Mouse (Mus musculus): ENCODE measurements at regions not wholly inside any gene's neighbourhood (a gene's known extent, or its start where the extent isn't known, plus 50 kb on each side); places are given as distances from the start of the nearest gene placed in this dataset.
"Not testable (repeated sequence)": the region's sequence is repeated elsewhere in the genome, so short reads cannot be mapped to it uniquely, and the experiment has no call there.

DNA sequence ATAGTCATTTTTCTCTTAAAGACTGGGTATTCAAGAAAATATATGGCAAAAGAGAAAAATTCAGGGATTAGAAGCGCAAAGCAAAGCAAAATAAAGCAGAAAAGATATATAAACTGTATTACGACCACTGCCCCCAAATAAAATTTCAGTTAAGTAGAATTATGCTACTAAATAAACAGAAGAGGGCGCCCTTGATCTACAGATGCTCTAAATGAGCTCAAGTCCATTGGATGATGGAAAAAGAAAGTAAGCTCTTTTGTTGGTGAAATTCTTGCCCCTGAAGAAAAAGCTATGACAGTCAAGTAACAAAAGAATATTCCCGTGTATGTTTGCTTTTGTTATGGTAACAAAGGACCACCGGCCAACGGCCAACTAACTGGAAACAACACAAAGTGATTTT, 165.5 kb upstream of the Stk26 start:
- no peak for DNase-seq (ENCODE audit: low spot score)

DNA sequence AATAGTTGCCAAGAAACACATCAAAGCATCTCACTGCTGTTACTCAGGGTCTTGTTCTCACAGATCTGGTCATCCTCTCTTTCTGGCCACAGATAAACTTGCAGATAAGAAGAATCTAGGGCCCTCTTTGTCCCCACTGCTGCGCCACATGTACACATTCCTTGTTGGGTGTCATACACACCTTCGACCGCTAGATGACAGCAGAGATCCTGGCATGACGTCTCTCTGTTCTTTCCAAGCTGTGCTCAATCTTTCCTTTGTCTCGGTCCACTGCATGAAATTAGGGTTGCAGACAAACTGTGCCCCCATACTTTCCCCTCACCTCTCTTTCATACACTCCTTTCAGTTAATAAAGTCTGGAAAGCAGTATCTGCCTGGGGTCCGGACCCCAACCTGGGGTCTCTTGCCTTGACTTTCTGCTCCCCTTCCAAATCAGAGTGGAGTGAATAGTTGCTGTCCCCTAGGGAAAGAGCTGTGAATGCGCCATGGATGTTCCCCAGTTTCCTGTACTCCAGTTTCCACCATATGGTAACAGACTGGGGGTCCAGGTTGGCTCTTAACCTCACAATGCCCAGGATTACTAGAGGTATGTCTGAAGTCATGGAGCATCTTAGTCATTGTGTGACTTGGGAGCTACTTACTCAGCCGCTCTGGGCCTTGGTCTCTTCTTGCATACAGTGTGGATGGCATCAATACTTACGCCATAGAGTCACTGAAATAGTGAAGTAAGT, 182.8 kb upstream of the Stk26 start:
- DNase-seq (ENCODE audit: low spot score): peak; percentile 54

DNA sequence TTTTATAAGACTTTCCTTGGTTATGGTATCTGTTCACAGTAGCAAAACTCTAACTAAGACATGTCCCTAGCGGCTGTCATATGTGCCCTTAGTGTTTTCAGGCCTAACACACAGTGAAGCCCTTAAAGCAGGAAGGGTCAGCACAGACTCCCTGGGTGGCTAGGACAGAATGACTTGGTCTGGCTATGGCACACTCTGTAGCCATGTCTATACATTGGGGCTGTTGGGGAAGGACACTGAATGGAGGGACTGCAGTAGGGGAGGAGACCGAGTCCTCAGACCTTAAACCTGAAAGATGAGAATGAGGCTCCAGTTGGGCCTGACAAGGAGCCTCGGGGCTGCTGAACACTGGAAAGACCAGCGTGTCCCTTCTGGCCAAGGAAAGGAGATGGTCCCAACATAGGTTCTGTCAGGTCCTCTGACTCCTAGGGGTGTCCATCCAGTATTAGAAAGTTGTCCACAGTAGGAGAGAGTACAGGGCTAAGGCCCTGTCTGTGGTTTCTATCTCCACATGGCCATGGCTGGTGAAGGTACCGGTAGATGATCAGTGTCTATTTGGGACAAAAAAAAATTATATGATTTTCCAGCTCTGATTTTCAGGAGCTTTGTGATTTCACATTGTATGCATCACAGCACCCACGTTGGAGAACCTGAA, 183.5 kb upstream of the Stk26 start:
- no peak for DNase-seq (ENCODE audit: low spot score)

GRCm38 (mm10) chrX:50655380-50655779, 185.5 kb upstream of the Stk26 start:
- not testable (repeated sequence) for DNase-seq (ENCODE audit: low spot score)

DNA sequence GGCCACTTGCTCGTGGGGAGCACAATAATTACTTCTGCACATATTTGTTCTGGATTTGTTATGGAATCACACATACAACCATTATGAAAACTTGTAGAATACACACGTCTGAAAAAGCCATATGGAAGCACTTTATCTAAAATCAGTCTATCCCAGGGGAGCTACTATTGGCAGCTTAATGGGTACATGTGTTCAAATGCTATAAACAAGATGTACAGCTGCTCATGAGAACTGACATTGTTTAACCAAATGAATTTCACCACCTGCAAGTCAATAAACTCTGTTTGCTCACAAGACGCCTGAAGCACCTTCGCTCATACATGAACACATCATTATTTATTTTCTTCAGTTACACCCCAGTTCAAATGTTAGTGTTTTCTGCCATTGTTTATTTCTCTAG, 199.5 kb upstream of the Stk26 start:
- DNase-seq (ENCODE audit: low spot score): no peak

DNA sequence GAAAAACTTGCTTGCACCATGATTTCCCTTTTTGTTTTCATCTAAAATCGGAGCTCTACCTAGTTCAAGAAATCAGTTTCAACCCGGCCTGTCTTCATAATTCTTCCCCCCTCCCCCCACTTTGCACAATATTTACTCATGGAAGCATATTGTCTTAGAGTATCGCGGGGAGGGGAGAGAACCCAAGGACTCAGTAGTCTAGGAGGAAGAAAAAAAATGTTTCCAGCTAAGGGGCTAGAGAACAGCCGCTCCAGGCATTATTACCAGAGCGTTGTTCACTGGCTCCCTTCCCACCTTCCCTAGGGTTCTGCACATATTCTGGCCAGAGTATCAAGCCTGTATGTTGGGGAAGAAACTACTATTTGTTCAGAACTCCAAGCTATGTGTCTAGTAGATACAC, 205.2 kb upstream of the Stk26 start:
- DNase-seq (ENCODE audit: low spot score): no peak

GRCm38 (mm10) chrX:50634842-50635615, 205.8 kb upstream of the Stk26 start:
- DNase-seq (ENCODE audit: low spot score): peak; percentile 85

DNA sequence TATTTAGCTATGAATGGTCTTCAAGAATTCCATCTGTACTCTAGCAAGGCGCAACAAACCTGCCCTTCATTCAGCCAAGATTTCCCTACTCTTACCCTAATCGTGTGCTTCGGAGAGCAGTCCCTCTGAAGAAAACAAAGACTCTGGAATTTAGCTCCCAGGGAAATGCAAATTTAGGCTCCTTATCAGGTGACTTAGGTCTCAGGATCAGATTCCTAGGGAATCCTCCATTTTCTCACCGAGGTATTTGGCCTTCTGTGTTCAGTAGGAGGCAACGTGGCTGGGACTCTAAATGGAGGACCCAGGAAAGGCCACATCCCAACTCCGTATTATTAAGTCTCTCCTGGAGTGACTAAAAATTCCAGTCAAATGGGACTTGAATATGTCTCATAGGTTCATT, 204.2 kb upstream of the Olfr1324 start:
- DNase-seq (ENCODE audit: low spot score): no peak

GRCm38 (mm10) chrX:50625336-50625735, 197.0 kb upstream of the Olfr1324 start:
- DNase-seq (ENCODE audit: low spot score): no peak

DNA sequence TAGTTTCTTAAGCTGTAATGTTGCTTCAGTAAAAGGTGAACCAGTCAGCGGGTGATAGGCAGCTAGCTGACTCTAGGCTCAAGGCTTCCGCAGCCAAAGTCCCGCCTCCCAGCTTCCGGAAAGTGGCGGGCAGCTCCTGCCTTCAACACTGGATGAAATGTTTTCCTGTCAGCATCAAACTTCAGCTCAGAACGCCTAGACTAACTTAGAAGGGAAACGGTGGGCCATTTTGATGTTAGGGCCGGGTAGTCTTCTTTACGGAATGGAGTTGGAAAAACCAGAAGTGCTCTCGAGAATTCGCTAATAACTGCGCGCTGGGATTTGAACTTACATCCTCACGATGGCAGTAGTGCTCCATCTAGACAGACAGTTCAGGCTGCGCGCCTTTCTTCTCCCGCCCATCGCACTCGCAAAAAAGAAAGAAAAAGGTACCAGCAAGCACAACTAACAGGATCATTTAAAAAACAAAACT, 194.7 kb upstream of the Olfr1324 start:
- DNase-seq (ENCODE audit: low spot score): no peak

GRCm38 (mm10) chrX:50620909-50621308, 192.6 kb upstream of the Olfr1324 start:
- no peak for DNase-seq (ENCODE audit: low spot score)

DNA sequence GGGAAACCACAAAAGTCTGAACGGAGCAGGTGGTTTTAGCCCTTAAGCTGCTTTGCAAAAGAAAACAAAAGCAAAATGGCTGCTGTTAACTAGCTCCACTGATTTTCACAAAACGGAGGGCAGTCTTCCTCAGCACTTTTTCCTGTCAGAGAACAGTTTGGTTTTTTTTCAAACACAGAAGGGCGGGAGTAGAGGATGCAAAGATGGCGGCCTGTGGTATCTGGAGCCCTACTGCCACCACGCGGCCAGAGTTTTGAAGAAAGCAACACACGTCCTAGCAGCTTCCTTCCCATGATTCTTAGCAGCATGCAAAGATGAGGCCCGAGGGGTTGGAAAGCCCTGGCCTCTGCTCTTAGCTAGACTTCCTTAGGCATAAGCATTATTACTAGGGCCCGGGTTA, 191.6 kb upstream of the Olfr1324 start:
- DNase-seq (ENCODE audit: low spot score): no peak

DNA sequence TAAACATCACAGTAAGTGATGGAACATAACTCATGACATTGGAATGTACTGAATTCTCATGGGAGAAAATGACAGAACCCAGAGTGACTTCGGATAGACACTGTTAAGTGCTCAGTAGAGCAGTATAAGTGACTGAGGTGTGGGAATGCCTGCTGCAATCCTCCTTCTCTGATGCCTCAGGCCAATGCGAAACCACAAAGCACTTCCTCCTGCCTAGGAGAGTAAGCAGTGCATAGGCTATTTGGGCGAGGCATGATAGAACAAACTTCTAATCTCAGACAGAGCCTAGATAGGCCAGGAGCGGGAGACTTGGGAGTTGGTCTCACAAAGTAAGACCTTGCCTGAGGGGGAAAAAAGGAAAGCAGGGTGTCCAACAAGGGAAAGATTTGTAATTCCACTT, 190.6 kb upstream of the Olfr1324 start:
- no peak for DNase-seq (ENCODE audit: low spot score)

DNA sequence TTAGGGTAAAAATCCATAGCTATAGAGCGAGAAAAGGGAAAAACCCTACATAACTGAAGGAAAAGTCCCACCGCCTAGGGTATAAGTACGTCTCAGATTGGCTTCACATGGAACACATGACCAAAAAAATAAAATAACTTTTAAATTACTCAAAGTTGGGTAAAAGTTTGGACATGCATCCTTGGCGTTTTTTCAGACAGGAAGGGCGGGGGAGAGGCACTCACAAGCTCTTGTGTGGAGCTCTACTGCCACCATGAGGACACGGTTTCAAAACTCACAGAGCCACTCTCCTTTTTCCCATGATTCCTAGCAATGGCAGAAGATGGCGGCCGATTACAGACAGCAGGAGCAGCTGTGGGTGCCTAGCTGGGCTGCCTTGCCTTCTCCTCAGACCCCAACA, 188.6 kb upstream of the Olfr1324 start:
- DNase-seq (ENCODE audit: low spot score): not testable (repeated sequence)

- peak; percentile 14 for DNase-seq (ENCODE audit: low spot score)
These were observed 186.6 kb upstream of the Olfr1324 start for GRCm38 (mm10) chrX:50614874-50615273.

- DNase-seq (ENCODE audit: low spot score): not testable (repeated sequence)
These were observed 186.1 kb upstream of the Olfr1324 start for GRCm38 (mm10) chrX:50614367-50614766.

GRCm38 (mm10) chrX:50611765-50612591, 183.7 kb upstream of the Olfr1324 start:
- DNase-seq (ENCODE audit: low spot score): no peak

GRCm38 (mm10) chrX:50608141-50608540, 179.8 kb upstream of the Olfr1324 start:
- not testable (repeated sequence) for DNase-seq (ENCODE audit: low spot score)

DNA sequence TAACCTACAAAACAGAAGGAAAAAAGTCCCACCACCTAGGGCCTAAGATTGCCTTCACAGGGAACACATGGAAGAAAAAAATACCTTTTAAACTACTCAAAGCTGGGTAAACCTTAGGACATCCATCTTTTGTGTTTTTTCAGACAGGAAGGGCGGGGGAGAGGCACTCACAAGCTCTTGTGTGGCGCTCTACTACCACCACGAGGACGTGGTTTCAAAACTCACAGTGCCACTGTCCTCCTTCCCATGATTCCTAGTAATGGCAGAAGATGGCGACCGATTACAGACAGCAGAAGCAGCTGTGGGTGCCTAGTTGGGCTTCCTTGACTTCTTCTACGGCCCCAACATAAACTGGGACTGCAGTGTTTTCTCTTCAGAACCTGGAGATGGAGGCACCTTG, 179.3 kb upstream of the Olfr1324 start:
- no peak for DNase-seq (ENCODE audit: low spot score)

GRCm38 (mm10) chrX:50605517-50605916, 177.2 kb upstream of the Olfr1324 start:
- not testable (repeated sequence) for DNase-seq (ENCODE audit: low spot score)

GRCm38 (mm10) chrX:50604995-50605394, 176.7 kb upstream of the Olfr1324 start:
- not testable (repeated sequence) for DNase-seq (ENCODE audit: low spot score)

- not testable (repeated sequence) for DNase-seq (ENCODE audit: low spot score)
These were observed 174.6 kb upstream of the Olfr1324 start for GRCm38 (mm10) chrX:50602881-50603280.

All from layer of hippocampus, adult 11-12 months (tissue).